Mouse (Mus musculus): ENCODE data around the gene Pdcd7. TPM values are rescaled to one million over a fixed set of nuclear protein-coding genes. Genes with fewer than 3 reads are reported as not detected.
"Not testable (repeated sequence)": the region's sequence is repeated elsewhere in the genome, so short reads cannot be mapped to it uniquely, and the experiment has no call there.

Pdcd7 gene
- polyA plus RNA-seq, 1 experiment from 2014 or later = 3.4 TPM

- H3K27me3 ChIP-seq (replicated peaks; ENCODE audit: control insufficient read depth, insufficient read depth, low read length) = no peaks in the 10 kb centered on the region
Measured at GRCm38 (mm10) chr9:65312669-65313357, 33.1 kb upstream of the Pdcd7 start.

GRCm38 (mm10) chr9:65313846-65314245, 32.1 kb upstream of the Pdcd7 start:
- H3K9me3 ChIP-seq (ENCODE audit: control insufficient read depth, low read length) = no peaks in the 10 kb centered on the region
- H3K36me3 ChIP-seq (ENCODE audit: control insufficient read depth, insufficient read depth, low read length) = peaks cover 12% of the 10 kb centered on the region
- ATAC-seq = no peak
- H3K9ac ChIP-seq (ENCODE audit: low read depth, low read length) = no peak overlapping the region
- WGBS = 93% methylated on average over 1 of the region's 1 CpGs
- no peak overlapping the region for H3K4me2 ChIP-seq (ENCODE audit: low read depth, low read length)
- no peaks in the 10 kb centered on the region for H3K4me1 ChIP-seq (ENCODE audit: control insufficient read depth, insufficient read depth, low read length)
- no peak overlapping the region for H3K4me3 ChIP-seq (ENCODE audit: low read length)
- H3K27me3 ChIP-seq (replicated peaks; ENCODE audit: control insufficient read depth, insufficient read depth, low read length) = no peaks in the 10 kb centered on the region
- H3K27ac ChIP-seq (ENCODE audit: low read length) = no peak overlapping the region

More at GRCm38 (mm10) chr9:65312669-65313357, 33.1 kb upstream of the Pdcd7 start:
- no peak overlapping the region for H3K27ac ChIP-seq (ENCODE audit: low read length)
- peaks cover 12% of the 10 kb centered on the region for H3K36me3 ChIP-seq (ENCODE audit: control insufficient read depth, insufficient read depth, low read length)
- H3K9me3 ChIP-seq (ENCODE audit: control insufficient read depth, low read length) = no peaks in the 10 kb centered on the region
- no peak overlapping the region for H3K4me3 ChIP-seq (ENCODE audit: low read length)
- no peak overlapping the region for H3K9ac ChIP-seq (ENCODE audit: low read depth, low read length)
- H3K4me2 ChIP-seq (ENCODE audit: low read depth, low read length) = no peak overlapping the region
- 93% methylated on average over 4 of the region's 4 CpGs for WGBS
- H3K4me1 ChIP-seq (ENCODE audit: control insufficient read depth, insufficient read depth, low read length) = no peaks in the 10 kb centered on the region
- ATAC-seq = no peak

GRCm38 (mm10) chr9:65322255-65322900, 23.5 kb upstream of the Pdcd7 start:
- H3K9ac ChIP-seq (ENCODE audit: low read depth, low read length) = no peak overlapping the region
- H3K27me3 ChIP-seq (replicated peaks; ENCODE audit: control insufficient read depth, insufficient read depth, low read length) = no peaks in the 10 kb centered on the region
- H3K4me1 ChIP-seq (ENCODE audit: control insufficient read depth, insufficient read depth, low read length) = no peaks in the 10 kb centered on the region
- H3K27ac ChIP-seq (ENCODE audit: low read length) = no peak overlapping the region
- WGBS = 81% methylated on average over 11 of the region's 11 CpGs
- no peaks in the 10 kb centered on the region for H3K9me3 ChIP-seq (ENCODE audit: control insufficient read depth, low read length)
- no peak overlapping the region for H3K4me2 ChIP-seq (ENCODE audit: low read depth, low read length)
- no peak overlapping the region for H3K4me3 ChIP-seq (ENCODE audit: low read length)
- no peaks in the 10 kb centered on the region; the same call in 1 of the 2 replicates for H3K36me3 ChIP-seq (ENCODE audit: control insufficient read depth, insufficient read depth, low read length)
- ATAC-seq = no peak

- no peak overlapping the region for H3K9ac ChIP-seq (ENCODE audit: low read depth, low read length)
Measured at GRCm38 (mm10) chr9:65325971-65326370, 19.9 kb upstream of the Pdcd7 start.

GRCm38 (mm10) chr9:65327371-65327770, 18.5 kb upstream of the Pdcd7 start:
- no peaks in the 10 kb centered on the region for H3K27me3 ChIP-seq (replicated peaks; ENCODE audit: control insufficient read depth, insufficient read depth, low read length)
- no peak overlapping the region for H3K27ac ChIP-seq (ENCODE audit: low read length)
- ATAC-seq = no peak
- WGBS = 92% methylated on average over 2 of the region's 2 CpGs
- H3K4me3 ChIP-seq (ENCODE audit: low read length) = no peak overlapping the region
- H3K36me3 ChIP-seq (ENCODE audit: control insufficient read depth, insufficient read depth, low read length) = peaks cover 2% of the 10 kb centered on the region; the same call in 1 of the 2 replicates
- no peak overlapping the region for H3K9ac ChIP-seq (ENCODE audit: low read depth, low read length)
- H3K9me3 ChIP-seq (ENCODE audit: control insufficient read depth, low read length) = no peaks in the 10 kb centered on the region
- no peaks in the 10 kb centered on the region for H3K4me1 ChIP-seq (ENCODE audit: control insufficient read depth, insufficient read depth, low read length)
- H3K4me2 ChIP-seq (ENCODE audit: low read depth, low read length) = no peak overlapping the region

More at GRCm38 (mm10) chr9:65325971-65326370, 19.9 kb upstream of the Pdcd7 start:
- no peaks in the 10 kb centered on the region for H3K9me3 ChIP-seq (ENCODE audit: control insufficient read depth, low read length)
- no peaks in the 10 kb centered on the region for H3K27me3 ChIP-seq (replicated peaks; ENCODE audit: control insufficient read depth, insufficient read depth, low read length)
- peaks cover 2% of the 10 kb centered on the region; the same call in 1 of the 2 replicates for H3K36me3 ChIP-seq (ENCODE audit: control insufficient read depth, insufficient read depth, low read length)
- H3K4me2 ChIP-seq (ENCODE audit: low read depth, low read length) = no peak overlapping the region
- H3K27ac ChIP-seq (ENCODE audit: low read length) = no peak overlapping the region
- no peak for ATAC-seq
- no peaks in the 10 kb centered on the region for H3K4me1 ChIP-seq (ENCODE audit: control insufficient read depth, insufficient read depth, low read length)
- H3K4me3 ChIP-seq (ENCODE audit: low read length) = no peak overlapping the region

GRCm38 (mm10) chr9:65333958-65334357, 11.9 kb upstream of the Pdcd7 start:
- 58% methylated on average over 5 of the region's 5 CpGs for WGBS
- peak; percentile 63 for ATAC-seq
- H3K4me2 ChIP-seq (ENCODE audit: low read depth, low read length) = 0 out of 2 replicates have a peak overlapping the region, but pooled peaks have one; percentile 14

GRCm38 (mm10) chr9:65339146-65339545, 6.8 kb upstream of the Pdcd7 start:
- Histone ChIP-seq H3K4me1 (ENCODE audit: control insufficient read depth, insufficient read depth, low read length) (no peaks in the 10 kb centered on the region), H3K9me3 (ENCODE audit: control insufficient read depth, low read length) (no peaks in the 10 kb centered on the region), H3K27me3 (replicated peaks; ENCODE audit: control insufficient read depth, insufficient read depth, low read length) (no peaks in the 10 kb centered on the region), H3K9ac (ENCODE audit: low read depth, low read length) (no peak overlapping the region), H3K27ac (ENCODE audit: low read length) (no peak overlapping the region), H3K4me2 (ENCODE audit: low read depth, low read length) (no peak overlapping the region), H3K4me3 (ENCODE audit: low read length) (no peak overlapping the region), H3K36me3 (ENCODE audit: control insufficient read depth, insufficient read depth, low read length) (no peaks in the 10 kb centered on the region)
- WGBS = 90% methylated on average over 4 of the region's 4 CpGs
- no peak for ATAC-seq

More at GRCm38 (mm10) chr9:65333958-65334357, 11.9 kb upstream of the Pdcd7 start:
- H3K9me3 ChIP-seq (ENCODE audit: control insufficient read depth, low read length) = no peaks in the 10 kb centered on the region
- 0 out of 2 replicates have a peak overlapping the region, but pooled peaks have one; percentile 17 for H3K27ac ChIP-seq (ENCODE audit: low read length)
- H3K4me3 ChIP-seq (ENCODE audit: low read length) = no peak overlapping the region
- H3K4me1 ChIP-seq (ENCODE audit: control insufficient read depth, insufficient read depth, low read length) = no peaks in the 10 kb centered on the region
- 0 out of 2 replicates have a peak, but pooled peaks cover 2% of the 10 kb centered on the region for H3K36me3 ChIP-seq (ENCODE audit: control insufficient read depth, insufficient read depth, low read length)
- no peak overlapping the region for H3K9ac ChIP-seq (ENCODE audit: low read depth, low read length)
- no peaks in the 10 kb centered on the region for H3K27me3 ChIP-seq (replicated peaks; ENCODE audit: control insufficient read depth, insufficient read depth, low read length)

GRCm38 (mm10) chr9:65340414-65340813, 5.5 kb upstream of the Pdcd7 start:
- WGBS = 96% methylated on average over 2 of the region's 2 CpGs
- Histone ChIP-seq H3K9ac (ENCODE audit: low read depth, low read length) (no peak overlapping the region), H3K4me3 (ENCODE audit: low read length) (no peak overlapping the region), H3K4me1 (ENCODE audit: control insufficient read depth, insufficient read depth, low read length) (no peaks in the 10 kb centered on the region), H3K27me3 (replicated peaks; ENCODE audit: control insufficient read depth, insufficient read depth, low read length) (no peaks in the 10 kb centered on the region), H3K27ac (ENCODE audit: low read length) (no peak overlapping the region), H3K36me3 (ENCODE audit: control insufficient read depth, insufficient read depth, low read length) (no peaks in the 10 kb centered on the region), H3K9me3 (ENCODE audit: control insufficient read depth, low read length) (0 out of 2 replicates have a peak, but pooled peaks cover 3% of the 10 kb centered on the region), H3K4me2 (ENCODE audit: low read depth, low read length) (no peak overlapping the region)
- no peak for ATAC-seq

GRCm38 (mm10) chr9:65345439-65345838, 465 bp upstream of the Pdcd7 start:
- H3K36me3 ChIP-seq (ENCODE audit: control insufficient read depth, insufficient read depth, low read length); H3K9me3 ChIP-seq (ENCODE audit: control insufficient read depth, low read length); H3K27me3 ChIP-seq (replicated peaks; ENCODE audit: control insufficient read depth, insufficient read depth, low read length): not testable (repeated sequence)
- 0 out of 2 replicates have a peak, but pooled peaks have one; percentile 9 for ATAC-seq
- H3K4me2 ChIP-seq (ENCODE audit: low read depth, low read length) = peak overlapping the region; percentile 75
- H3K9ac ChIP-seq (ENCODE audit: low read depth, low read length) = peak overlapping the region; percentile 99
- peaks cover 12% of the 10 kb centered on the region for H3K4me1 ChIP-seq (ENCODE audit: control insufficient read depth, insufficient read depth, low read length)
- 67% methylated on average over 11 of the region's 11 CpGs for WGBS
- peak overlapping the region; percentile 100 for H3K4me3 ChIP-seq (ENCODE audit: low read length)
- peak overlapping the region; percentile 98 for H3K27ac ChIP-seq (ENCODE audit: low read length)

Data from intestine, embryonic 16.5 days (tissue).